Mouse (Mus musculus): ENCODE measurements around the gene H2al1k. TPM values are rescaled to one million over a fixed set of nuclear protein-coding genes. Genes with fewer than 3 reads are reported as not detected.

The H2al1k gene
- polyA plus RNA-seq (2017; shearing (Covaris generic)) = not detected

GRCm38 (mm10) chrX:9350327-9350726 lies at the start of gene H2al1k:
TSS of gene H2al1k (plus strand) at chrX:9350627.

Other genes with a start within 250 kb of the H2al1k start
- not detected for gene 4930402K13Rik, start 246.1 kb upstream of the H2al1k start, polyA plus RNA-seq (2017; shearing (Covaris generic))
- gene Lancl3, start 150.7 kb upstream of the H2al1k start, polyA plus RNA-seq (2017; shearing (Covaris generic)) = under 1 TPM; 0.09 to 0.24 TPM
- not detected for gene Gm14862, start 93.7 kb upstream of the H2al1k start, polyA plus RNA-seq (2017; shearing (Covaris generic))
- gene Xk, start 77.9 kb upstream of the H2al1k start, polyA plus RNA-seq (2017; shearing (Covaris generic)) = 1 to 10 TPM in 1 of 2 experiments, under 1 TPM in 1; 0.47 to 3.9 TPM
- under 1 TPM in 1 of 2 experiments, not detected in 1; 0.74 TPM for gene H2al1m, start 66.9 kb upstream of the H2al1k start, polyA plus RNA-seq (2017; shearing (Covaris generic))
- gene Cybb, start 137.1 kb downstream of the H2al1k start, polyA plus RNA-seq (2017; shearing (Covaris generic)) = 10 to 100 TPM in 1 of 2 experiments, 1 to 10 TPM in 1; 6.3 to 17.9 TPM
- not detected for gene H2al1o, start 221.8 kb downstream of the H2al1k start, polyA plus RNA-seq (2017; shearing (Covaris generic))

Data from activated CD4-positive, CD25-positive, alpha-beta regulatory T cell (primary cell).